Mouse (Mus musculus): Measurements from ENCODE around the gene Fam71b.
A peak's percentile ranks its signal among the peaks of the same experiment; 100 is the strongest.

The Fam71b gene

GRCm38 (mm10) chr11:46435363-46435762, 39.0 kb downstream of the Fam71b start:
- DNase-seq: no peak

DNA sequence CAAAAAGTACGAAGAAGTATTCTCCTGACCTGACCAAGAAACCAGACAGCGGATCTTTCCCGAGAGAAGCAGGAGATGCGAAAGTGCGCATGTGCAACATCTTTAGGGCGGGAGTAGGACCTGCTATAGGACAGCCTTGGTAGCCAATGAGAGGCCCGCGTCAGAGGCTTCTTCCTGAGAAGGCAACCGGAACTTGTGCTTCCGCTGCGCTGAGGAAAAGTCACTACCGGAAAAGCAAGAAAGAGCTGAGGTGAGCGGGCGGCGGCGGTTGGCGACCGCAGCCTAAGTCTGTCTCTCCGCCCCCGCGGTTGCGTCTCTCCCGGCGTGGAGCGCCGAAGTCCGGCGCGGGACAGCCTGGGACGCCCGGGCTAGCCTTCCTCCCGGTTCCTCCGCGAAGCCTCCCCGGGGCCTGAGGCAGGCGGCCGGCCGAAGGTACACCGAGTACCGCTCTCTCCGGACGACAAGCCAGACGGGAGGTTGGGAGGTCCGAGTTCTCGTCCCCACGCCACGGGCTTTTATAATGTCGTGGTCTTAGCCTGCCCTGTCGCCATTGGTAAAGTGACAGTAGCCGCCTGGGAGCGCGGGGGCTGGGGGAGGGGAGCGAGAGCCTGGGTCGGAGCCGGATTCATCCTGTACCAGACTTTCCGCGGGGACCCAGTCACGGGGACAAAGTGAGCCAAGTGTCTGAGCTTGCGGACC, 40.5 kb downstream of the Fam71b start, which contains the start of gene Med7:
Gene Med7 (plus strand): TSS at position 166 of the 699 bp plus-strand sequence.
- DNase-seq: peak; percentile 97

DNA sequence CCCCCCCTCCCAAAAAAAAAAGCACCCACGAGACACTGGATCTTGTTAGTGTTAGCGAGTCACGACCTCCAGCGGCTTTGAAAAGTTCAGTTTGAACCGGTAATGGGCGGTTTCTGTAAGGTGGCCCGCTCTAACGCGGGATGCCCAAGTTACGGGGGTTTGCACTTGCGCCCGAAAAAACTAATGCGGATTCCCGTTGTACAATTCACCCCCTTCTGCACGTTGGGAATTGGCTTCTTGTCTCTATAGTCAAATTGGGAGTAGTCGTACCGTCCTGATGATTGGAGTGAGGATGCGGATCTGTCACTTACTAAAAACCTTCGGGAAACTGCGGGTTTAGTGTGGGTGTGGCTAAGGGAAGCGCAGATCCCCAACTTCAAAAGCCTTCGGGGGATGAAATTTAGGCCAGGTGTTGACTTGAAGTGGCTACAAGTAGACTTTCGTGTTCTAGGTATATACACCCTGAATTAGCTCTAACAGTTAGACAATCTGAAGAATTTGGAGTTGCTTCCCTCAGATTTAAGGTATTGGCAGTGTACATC, 41.2 kb downstream of the Fam71b start:
- no peak for DNase-seq

- DNase-seq: no peak
Measured at GRCm38 (mm10) chr11:46439005-46439543, 42.7 kb downstream of the Fam71b start.

- no peak for DNase-seq
Measured at GRCm38 (mm10) chr11:46441774-46442173, 45.4 kb downstream of the Fam71b start.

- DNase-seq: no peak
Measured at GRCm38 (mm10) chr11:46443152-46443551, 46.8 kb downstream of the Fam71b start.

DNA sequence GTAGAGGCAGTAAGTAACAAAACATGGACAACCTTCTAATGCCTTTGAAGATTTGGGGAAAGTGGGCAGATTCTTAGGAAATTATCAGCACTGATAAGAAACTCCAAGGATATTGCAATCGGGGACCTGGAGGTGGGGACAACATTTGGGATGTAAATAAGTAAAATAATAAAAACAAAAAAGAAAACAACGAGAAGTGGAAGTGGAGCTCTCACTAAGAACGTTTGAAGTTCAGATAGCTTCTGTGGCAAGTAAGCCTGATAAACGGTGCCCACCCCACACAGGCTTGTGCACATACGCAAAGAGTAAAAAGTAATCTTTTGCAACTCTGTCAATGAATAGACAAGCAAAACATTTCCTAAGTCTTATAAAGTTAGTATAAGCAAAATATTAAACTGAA, 47.6 kb downstream of the Fam71b start:
- DNase-seq: no peak

- no peak for DNase-seq
Measured at GRCm38 (mm10) chr11:46446150-46446549, 49.8 kb downstream of the Fam71b start.

GRCm38 (mm10) chr11:46447644-46448484, 51.5 kb downstream of the Fam71b start:
- no peak for DNase-seq

GRCm38 (mm10) chr11:46449461-46450080, 53.2 kb downstream of the Fam71b start:
- DNase-seq: no peak

DNA sequence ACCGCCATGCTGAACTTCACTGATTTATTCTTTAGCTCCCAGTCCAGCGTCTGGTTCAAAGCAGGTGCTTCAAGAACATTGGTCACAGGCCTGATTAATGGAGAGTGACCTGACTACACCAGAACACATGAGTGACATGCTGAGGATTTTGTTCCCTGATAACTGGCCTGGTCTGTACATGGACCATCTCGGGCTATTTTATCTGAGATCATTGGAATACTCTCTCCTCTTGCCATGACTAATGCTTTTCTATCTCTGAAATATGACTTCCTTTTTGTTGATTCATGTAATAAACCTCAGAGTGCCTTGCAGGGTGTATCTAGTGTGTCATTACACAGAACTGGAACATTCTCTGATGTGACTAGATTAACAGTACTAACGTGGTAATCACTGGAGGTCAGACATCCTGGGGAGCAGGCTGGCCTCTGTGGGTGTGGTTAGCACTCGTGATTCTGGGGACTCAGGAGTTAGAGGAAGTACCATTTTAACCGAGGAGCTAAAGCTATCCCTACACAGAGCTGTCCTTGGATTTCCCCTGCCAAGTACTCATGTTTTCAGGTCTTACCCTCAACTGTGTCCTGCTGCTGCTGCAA, 58.2 kb downstream of the Fam71b start, which contains the start of gene Havcr2:
Gene Havcr2 (plus strand): TSS at position 483 of the 593 bp plus-strand sequence.
- DNase-seq: no peak
